Mouse (Mus musculus) megakaryocyte, embryonic 14.5 days (primary cell): ENCODE results near the gene Fbxo3. TPM values are rescaled to one million over a fixed set of nuclear protein-coding genes. Genes with fewer than 3 reads are reported as not detected.
"Not testable (repeated sequence)": the region's sequence is repeated elsewhere in the genome, so short reads cannot be mapped to it uniquely, and the experiment has no call there.

Source experiments
- H3K27me3 ChIP-seq: replicated peaks from 2 replicates; pipeline ENCODE3; 2012; ENCODE audit warnings: inconsistent platforms
- H3K36me3 ChIP-seq: replicated peaks from 2 replicates; pipeline ENCODE3; 2012; ENCODE audit warnings: low read length, inconsistent platforms, mixed read lengths
- H3K4me1 ChIP-seq: 2 replicates; pipeline ENCODE4 v1.6.1; 2012; ENCODE audit warnings: inconsistent platforms
- H3K4me3 ChIP-seq: replicated peaks from 2 replicates; pipeline ENCODE3; 2012; ENCODE audit warnings: moderate library complexity, mild to moderate bottlenecking, inconsistent platforms
- H3K9me3 ChIP-seq: 2 replicates; pipeline ENCODE4 v1.6.1; 2012; ENCODE audit warnings: inconsistent platforms
- FLI1 ChIP-seq: IDR thresholded peaks from 2 replicates; pipeline ENCODE4 v1.6.1; 2012; ENCODE audit warnings: low read length, inconsistent platforms, mixed read lengths
- GATA1 ChIP-seq: IDR thresholded peaks from 3 replicates; pipeline ENCODE4 v1.6.1; 2012; ENCODE audit warnings: mixed read lengths, low read length, inconsistent platforms, borderline replicate concordance
- polyA plus RNA-seq: library from polyadenylated mRNA; stranded (reverse); fragments of >175 nt; gene quantifications from 2 replicates; pipeline ENCODE4 v1.2.3, GENCODE M21; 2012; ENCODE audit warnings: low replicate concordance; ENCODE audit not compliant: insufficient read depth

The Fbxo3 gene
- polyA plus RNA-seq, 1 experiment = 2.7 TPM

GRCm38 (mm10) chr2:104002711-104003413, 24.7 kb upstream of the Fbxo3 start:
- Histone ChIP-seq H3K27me3 (peaks cover 21% of the 10 kb centered on the region), H3K4me3 (no peak overlapping the region), H3K4me1 (peaks cover 26% of the 10 kb centered on the region), H3K9me3 (peaks cover 8% of the 10 kb centered on the region), H3K36me3 (no peaks in the 10 kb centered on the region)
- TF ChIP-seq FLI1 (no peak), GATA1 (no peak)

GRCm38 (mm10) chr2:104007793-104008519, 19.6 kb upstream of the Fbxo3 start:
- Histone ChIP-seq H3K27me3 (peaks cover 26% of the 10 kb centered on the region), H3K36me3 (no peaks in the 10 kb centered on the region), H3K9me3 (no peaks in the 10 kb centered on the region), H3K4me1 (peaks cover 1% of the 10 kb centered on the region; the same call in 1 of the 2 replicates), H3K4me3 (peak overlapping the region; percentile 56)
- TF ChIP-seq GATA1 = no peak
- TF ChIP-seq FLI1 = no peak

GRCm38 (mm10) chr2:104008853-104009252, 18.7 kb upstream of the Fbxo3 start:
- H3K9me3 ChIP-seq, H3K4me1 ChIP-seq, H3K4me3 ChIP-seq, H3K36me3 ChIP-seq: not testable (repeated sequence)
- H3K27me3 ChIP-seq = peaks cover 18% of the 10 kb centered on the region

- H3K4me3 ChIP-seq = no peak overlapping the region
- no peak for TF ChIP-seq GATA1
- no peak for TF ChIP-seq FLI1
- H3K27me3 ChIP-seq = peaks cover 3% of the 10 kb centered on the region
- H3K36me3 ChIP-seq = no peaks in the 10 kb centered on the region
- peaks cover 13% of the 10 kb centered on the region for H3K9me3 ChIP-seq
- peaks cover 5% of the 10 kb centered on the region; the same call in 1 of the 2 replicates for H3K4me1 ChIP-seq
These were observed 4.4 kb upstream of the Fbxo3 start for GRCm38 (mm10) chr2:104023096-104023495.

- peaks cover 13% of the 10 kb centered on the region for H3K9me3 ChIP-seq
- H3K4me1 ChIP-seq = peaks cover 14% of the 10 kb centered on the region
- no peak overlapping the region for H3K4me3 ChIP-seq
- H3K27me3 ChIP-seq = peaks cover 3% of the 10 kb centered on the region
- TF ChIP-seq FLI1 (no peak), GATA1 (no peak)
- H3K36me3 ChIP-seq = no peaks in the 10 kb centered on the region
These were observed 2.9 kb upstream of the Fbxo3 start for GRCm38 (mm10) chr2:104024656-104025055.

GRCm38 (mm10) chr2:104028139-104028723, 710 bp downstream of the Fbxo3 start, which contains the start of gene 4931422A03Rik:
4931422A03Rik (minus strand) TSS chr2:104028361.
- Histone ChIP-seq H3K9me3 (peaks cover 10% of the 10 kb centered on the region), H3K36me3 (peaks cover 27% of the 10 kb centered on the region), H3K27me3 (no peaks in the 10 kb centered on the region), H3K4me3 (peak within 1 kb of the TSS; percentile 100), H3K4me1 (peaks cover 32% of the 10 kb centered on the region)
- no peak for TF ChIP-seq GATA1
- TF ChIP-seq FLI1 = no peak

GRCm38 (mm10) chr2:104029074-104029473, 1.6 kb downstream of the Fbxo3 start:
- no peak for TF ChIP-seq GATA1
- TF ChIP-seq FLI1 = no peak
- Histone ChIP-seq H3K4me3 (peak overlapping the region; percentile 100), H3K27me3 (no peaks in the 10 kb centered on the region), H3K36me3 (peaks cover 35% of the 10 kb centered on the region), H3K9me3 (peaks cover 3% of the 10 kb centered on the region), H3K4me1 (peaks cover 32% of the 10 kb centered on the region)

GRCm38 (mm10) chr2:104030381-104030780, 2.9 kb downstream of the Fbxo3 start:
- TF ChIP-seq GATA1 (no peak), FLI1 (no peak)
- peaks cover 35% of the 10 kb centered on the region for H3K4me1 ChIP-seq
- H3K36me3 ChIP-seq = peaks cover 46% of the 10 kb centered on the region
- H3K27me3 ChIP-seq = no peaks in the 10 kb centered on the region
- no peaks in the 10 kb centered on the region for H3K9me3 ChIP-seq
- H3K4me3 ChIP-seq = no peak overlapping the region

- no peak for TF ChIP-seq GATA1
- TF ChIP-seq FLI1 = no peak
- Histone ChIP-seq H3K9me3 (no peaks in the 10 kb centered on the region), H3K4me1 (peaks cover 39% of the 10 kb centered on the region), H3K36me3 (peaks cover 63% of the 10 kb centered on the region), H3K27me3 (no peaks in the 10 kb centered on the region), H3K4me3 (no peak overlapping the region)
These were observed 4.5 kb downstream of the Fbxo3 start for GRCm38 (mm10) chr2:104032056-104032455.
